Mouse (Mus musculus): ENCODE results near the gene Capzb.

Gene Capzb

GRCm38 (mm10) chr4:139192499-139193175, at the start of gene Capzb:
Gene Capzb, plus strand, starts transcription at chr4:139192899.
- DNase-seq (ENCODE audit: low spot score): peak; percentile 97

GRCm38 (mm10) chr4:139142985-139143384, 49.7 kb upstream of the Capzb start:
- no peak for DNase-seq (ENCODE audit: low spot score)

GRCm38 (mm10) chr4:139144577-139144976, 48.1 kb upstream of the Capzb start:
- no peak for DNase-seq (ENCODE audit: low spot score)

- DNase-seq (ENCODE audit: low spot score): no peak
Measured at GRCm38 (mm10) chr4:139145156-139145555, 47.5 kb upstream of the Capzb start.

GRCm38 (mm10) chr4:139146760-139147159, 45.9 kb upstream of the Capzb start:
- DNase-seq (ENCODE audit: low spot score): peak; percentile 50

GRCm38 (mm10) chr4:139151370-139151769, 41.3 kb upstream of the Capzb start:
- DNase-seq (ENCODE audit: low spot score): no peak

- DNase-seq (ENCODE audit: low spot score): peak; percentile 32
Measured at GRCm38 (mm10) chr4:139154576-139155307, 38.0 kb upstream of the Capzb start.

GRCm38 (mm10) chr4:139156538-139156937, 36.2 kb upstream of the Capzb start:
- DNase-seq (ENCODE audit: low spot score): no peak

GRCm38 (mm10) chr4:139158350-139158749, 34.3 kb upstream of the Capzb start:
- no peak for DNase-seq (ENCODE audit: low spot score)

GRCm38 (mm10) chr4:139161076-139161475, 31.6 kb upstream of the Capzb start:
- DNase-seq (ENCODE audit: low spot score): no peak

GRCm38 (mm10) chr4:139164082-139164481, 28.6 kb upstream of the Capzb start:
- DNase-seq (ENCODE audit: low spot score): no peak

- no peak for DNase-seq (ENCODE audit: low spot score)
Measured at GRCm38 (mm10) chr4:139165259-139165658, 27.4 kb upstream of the Capzb start.

- DNase-seq (ENCODE audit: low spot score): no peak
Measured at GRCm38 (mm10) chr4:139166244-139166643, 26.5 kb upstream of the Capzb start.

- no peak for DNase-seq (ENCODE audit: low spot score)
Measured at GRCm38 (mm10) chr4:139167107-139167506, 25.6 kb upstream of the Capzb start.

GRCm38 (mm10) chr4:139168985-139169747, 23.5 kb upstream of the Capzb start:
- no peak for DNase-seq (ENCODE audit: low spot score)

GRCm38 (mm10) chr4:139169748-139170279, 22.9 kb upstream of the Capzb start:
- DNase-seq (ENCODE audit: low spot score): no peak

GRCm38 (mm10) chr4:139175061-139175971, 17.4 kb upstream of the Capzb start:
- DNase-seq (ENCODE audit: low spot score): peak; percentile 65

GRCm38 (mm10) chr4:139176023-139176422, 16.7 kb upstream of the Capzb start:
- peak; percentile 51 for DNase-seq (ENCODE audit: low spot score)

GRCm38 (mm10) chr4:139177921-139178320, 14.8 kb upstream of the Capzb start:
- no peak for DNase-seq (ENCODE audit: low spot score)

GRCm38 (mm10) chr4:139178377-139178776, 14.3 kb upstream of the Capzb start:
- DNase-seq (ENCODE audit: low spot score): no peak

- no peak for DNase-seq (ENCODE audit: low spot score)
Measured at GRCm38 (mm10) chr4:139179218-139179617, 13.5 kb upstream of the Capzb start.
